Mouse (Mus musculus) R1 (cell line): ENCODE data around the gene Matn3.
A peak's percentile ranks its signal among the peaks of the same experiment; 100 is the strongest.

Source experiments
- DNase-seq: peaks from one replicate; pipeline ENCODE4 v3.0.0-alpha.2; 2018; ENCODE audit warnings: low read depth, low spot score

The Matn3 gene

DNA sequence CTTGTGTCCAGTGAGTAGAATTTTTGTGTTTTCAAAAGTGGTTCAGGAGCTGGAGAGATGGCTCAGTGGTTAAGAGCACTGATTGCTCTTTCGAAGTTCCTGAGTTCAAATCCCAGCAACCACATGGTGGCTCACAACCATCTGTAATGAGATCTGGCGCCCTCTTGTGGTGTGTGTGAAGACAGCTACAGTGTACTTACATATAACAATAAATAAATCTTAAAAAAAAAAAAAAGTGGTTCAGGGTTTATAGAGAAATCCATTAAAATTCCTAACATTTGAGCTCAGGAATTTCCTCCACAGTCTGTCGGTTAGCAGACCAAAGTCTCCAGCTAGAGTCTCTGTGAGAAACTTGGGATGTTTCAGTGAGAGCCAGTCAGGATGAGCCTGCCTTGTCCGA is 11.5 kb upstream of the Matn3 start:
- peak; percentile 36 for DNase-seq

GRCm38 (mm10) chr12:8939490-8939889 is 8.2 kb upstream of the Matn3 start:
- DNase-seq, result no peak

- DNase-seq, result peak; percentile 25
These were observed 7.4 kb upstream of the Matn3 start for GRCm38 (mm10) chr12:8940011-8941005.

- peak; percentile 67 for DNase-seq
These were observed 6.6 kb upstream of the Matn3 start for GRCm38 (mm10) chr12:8941131-8941615.

DNA sequence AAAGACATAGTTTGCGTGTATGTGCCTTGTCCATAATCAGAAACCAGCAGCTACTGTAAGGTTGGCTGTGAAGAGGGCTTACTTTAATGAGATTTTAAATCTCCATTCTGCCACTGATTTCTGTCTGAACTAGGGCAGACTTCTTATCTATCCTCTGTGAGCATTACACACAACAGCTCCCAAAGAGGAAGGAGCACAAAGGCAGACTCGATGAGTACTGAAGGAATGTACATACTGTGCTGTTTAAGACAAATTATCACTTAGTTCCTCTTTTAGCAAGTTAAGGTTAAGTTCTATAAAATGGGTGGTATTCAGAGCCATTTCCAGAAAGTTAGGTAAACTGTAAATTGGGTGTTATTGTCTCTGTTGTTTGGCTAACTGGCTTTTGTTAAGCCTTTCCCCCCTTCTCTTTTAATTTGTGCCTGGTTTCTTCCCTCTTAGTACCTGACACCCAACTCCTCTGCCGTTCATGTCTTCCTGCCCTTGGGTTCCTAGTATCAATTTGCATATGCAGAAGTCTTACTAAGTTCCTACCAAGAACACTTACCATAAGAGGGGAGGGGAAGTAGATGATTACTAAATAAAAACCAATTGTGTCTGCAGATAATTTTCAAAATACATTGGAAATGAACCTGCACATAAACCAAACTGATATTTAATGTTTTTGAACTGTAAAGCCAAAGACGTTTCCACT is 5.9 kb upstream of the Matn3 start:
- no peak for DNase-seq

DNA sequence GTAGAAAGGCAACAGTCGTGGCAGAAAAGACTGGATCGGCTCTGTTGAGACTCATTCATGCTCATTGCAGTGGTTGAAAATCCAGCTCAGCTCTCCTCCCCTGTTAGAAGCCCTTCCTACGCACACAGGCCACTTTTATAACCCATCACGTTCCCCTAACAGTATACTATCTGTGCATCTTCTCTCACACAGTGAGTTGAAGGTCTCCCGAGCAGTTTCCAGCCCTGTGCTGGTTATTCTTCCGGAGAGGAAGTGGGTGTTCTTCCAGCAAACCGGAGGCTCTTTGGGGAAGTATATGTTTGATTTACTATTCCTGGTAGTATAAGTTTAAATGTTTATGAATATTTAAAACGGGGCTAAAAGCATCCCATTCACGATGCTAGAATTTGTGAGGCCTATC is 566 bp upstream of the Matn3 start:
- no peak for DNase-seq

DNA sequence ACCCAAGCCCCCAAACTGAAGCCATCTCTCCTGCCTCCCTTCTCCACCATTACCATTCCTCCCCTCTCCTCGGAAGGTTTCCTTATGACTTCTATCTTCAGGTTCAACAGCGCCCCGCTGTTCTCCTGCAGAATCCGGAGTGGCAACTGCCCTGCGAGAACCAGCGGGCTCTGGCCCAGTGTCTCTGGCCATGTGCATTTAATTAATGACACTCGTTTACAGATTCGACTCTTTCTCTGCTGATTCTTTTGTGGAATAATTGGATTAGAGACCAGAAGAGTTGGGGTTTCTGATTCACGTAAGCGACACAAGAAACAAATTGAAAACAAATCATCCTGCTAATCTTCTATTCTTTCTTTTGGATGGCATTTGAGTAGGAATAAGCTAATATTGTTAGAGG is 5.4 kb downstream of the Matn3 start:
- DNase-seq, result no peak

GRCm38 (mm10) chr12:8954161-8954561 is 6.4 kb downstream of the Matn3 start:
- DNase-seq, result no peak

DNA sequence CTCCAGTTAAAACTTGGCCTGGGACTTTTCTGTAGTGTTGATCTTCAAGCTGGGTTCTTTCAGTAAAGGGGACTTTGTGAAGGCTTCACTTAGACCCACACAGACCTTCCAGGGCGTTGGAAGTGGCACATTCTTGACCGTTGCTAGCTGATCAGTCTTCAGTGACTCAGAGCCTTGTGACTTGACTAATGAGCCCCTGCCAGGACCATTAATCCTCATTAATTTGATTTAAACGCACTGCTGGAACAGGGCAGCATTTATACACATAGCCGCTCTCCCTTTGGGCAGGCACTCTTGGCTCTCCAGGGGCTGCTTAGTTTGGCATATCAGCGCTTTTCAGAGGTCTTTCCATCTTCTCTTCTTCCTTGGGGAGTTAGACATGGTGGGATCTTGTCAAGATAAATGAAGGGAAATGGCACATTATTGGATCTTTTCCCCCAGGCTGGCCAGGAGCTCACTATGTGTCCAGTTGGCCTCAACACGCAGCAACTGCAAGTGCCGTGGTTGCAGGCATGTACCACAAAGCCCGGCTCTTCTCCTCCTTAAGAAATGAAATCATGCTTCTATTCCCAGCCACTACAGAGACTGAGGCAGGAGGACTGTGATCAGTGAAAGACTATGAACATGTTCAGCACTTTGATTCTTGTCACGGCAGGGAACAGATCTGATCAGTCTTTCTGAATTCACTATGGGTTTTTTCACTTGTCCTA is 14.0 kb downstream of the Matn3 start:
- DNase-seq, result no peak

DNA sequence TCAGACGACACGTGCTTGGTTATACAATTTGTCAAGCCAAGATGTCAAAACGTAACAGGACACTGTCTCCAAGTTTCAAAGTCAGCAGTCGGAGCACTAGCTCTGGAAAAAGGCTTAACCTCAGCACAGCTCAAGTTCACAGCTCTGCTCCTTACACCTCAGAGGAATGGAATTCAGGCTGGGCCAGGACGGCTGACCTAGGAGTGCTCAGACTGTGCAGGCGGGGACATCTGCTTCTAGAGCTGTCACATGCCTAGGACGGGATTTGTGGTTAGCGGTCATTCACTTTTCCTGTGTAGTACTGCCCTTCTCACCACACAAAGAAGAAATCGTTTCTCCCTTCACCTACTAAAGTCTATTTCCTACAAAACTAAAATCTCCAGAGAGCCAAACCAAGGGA is 22.1 kb downstream of the Matn3 start:
- DNase-seq, result peak; percentile 60

DNA sequence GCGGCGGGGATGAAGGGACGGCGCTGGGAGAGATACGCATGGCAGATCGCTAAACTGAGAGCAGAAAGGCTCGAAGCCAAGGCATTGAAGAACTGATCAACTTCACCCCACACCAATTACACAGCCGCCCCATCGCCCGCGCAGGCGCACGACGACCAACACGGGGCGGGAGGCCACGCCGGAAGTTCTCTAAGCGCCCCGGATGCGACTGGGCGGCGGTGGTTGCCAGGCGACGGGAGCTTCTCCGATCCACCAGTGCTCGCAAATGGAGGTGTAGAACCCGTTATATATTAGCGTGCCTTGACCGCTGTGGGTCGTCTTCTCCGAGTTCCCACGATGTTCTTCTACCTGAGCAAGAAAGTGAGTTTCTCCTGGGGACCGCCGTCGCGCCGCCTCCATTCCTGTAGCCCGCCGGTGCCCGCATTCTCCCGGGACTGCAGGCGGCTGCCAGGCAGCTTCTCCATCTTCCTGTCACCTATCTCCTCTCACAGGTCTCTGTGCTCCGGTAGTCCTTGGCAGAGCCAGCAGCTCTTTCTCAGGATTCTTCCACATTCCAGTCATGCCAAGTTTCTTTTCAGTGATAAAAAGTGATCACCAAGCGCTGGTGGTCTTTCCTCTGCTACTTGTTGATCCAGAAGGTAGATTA is 26.2 kb downstream of the Matn3 start, which contains the start of gene Wdr35:
Gene Wdr35 (plus strand): TSS at position 73 of the 646 bp plus-strand sequence.
- DNase-seq, result peak; percentile 89

DNA sequence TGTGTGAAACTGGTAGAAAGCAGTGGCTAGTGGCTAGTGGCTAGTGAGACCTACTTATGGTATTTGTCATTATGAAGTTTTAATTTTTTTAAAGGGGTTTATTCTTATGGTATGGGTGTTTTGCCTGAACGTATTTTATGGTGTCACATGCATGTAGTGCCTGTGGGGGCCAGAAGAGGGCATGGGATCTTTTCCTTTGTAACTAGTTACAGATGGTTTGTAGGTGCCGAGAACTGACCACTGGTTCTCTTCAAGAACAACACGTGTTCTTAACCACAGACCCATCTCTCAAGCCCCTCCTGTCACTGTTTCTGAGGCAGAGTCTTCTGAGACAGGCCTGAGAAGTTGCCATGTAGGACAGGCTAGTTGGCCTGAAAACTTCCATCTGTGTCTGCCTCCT is 27.3 kb downstream of the Matn3 start:
- peak; percentile 59 for DNase-seq

- DNase-seq, result no peak
These were observed 45.5 kb downstream of the Matn3 start for GRCm38 (mm10) chr12:8993231-8993630.

- DNase-seq, result no peak
These were observed 50.6 kb downstream of the Matn3 start for GRCm38 (mm10) chr12:8998318-8998717.

DNA sequence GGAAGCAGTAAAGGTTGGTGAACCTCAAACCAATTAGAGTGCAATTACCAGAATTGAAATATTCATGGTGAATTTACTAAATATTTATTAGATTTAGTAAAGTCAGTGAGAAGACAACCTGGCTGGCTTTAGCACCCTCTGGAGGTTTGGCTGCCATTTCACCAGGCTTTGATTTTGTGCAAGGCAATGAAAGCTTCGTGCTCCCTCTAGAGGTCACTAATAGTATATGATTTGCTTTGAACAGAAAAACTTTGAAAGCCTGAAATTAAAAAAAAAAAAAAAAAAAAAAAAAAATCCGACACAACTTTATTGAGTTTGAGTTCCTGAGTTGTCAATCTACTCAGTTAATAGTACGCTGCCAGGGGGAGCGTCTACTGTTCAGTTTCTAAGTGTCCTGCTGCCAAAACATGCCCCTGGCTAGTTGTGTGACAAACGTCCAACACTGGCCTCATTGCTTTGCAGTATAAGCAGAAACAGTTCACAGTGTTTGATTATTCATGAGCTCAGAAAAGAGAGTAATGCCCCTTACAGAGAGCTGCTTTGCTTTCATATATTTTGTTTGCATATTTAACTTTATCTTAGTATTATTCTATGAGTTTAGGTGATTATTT is 54.4 kb downstream of the Matn3 start:
- peak; percentile 76 for DNase-seq

- DNase-seq, result no peak
These were observed 59.4 kb downstream of the Matn3 start for GRCm38 (mm10) chr12:9007146-9007545.

DNA sequence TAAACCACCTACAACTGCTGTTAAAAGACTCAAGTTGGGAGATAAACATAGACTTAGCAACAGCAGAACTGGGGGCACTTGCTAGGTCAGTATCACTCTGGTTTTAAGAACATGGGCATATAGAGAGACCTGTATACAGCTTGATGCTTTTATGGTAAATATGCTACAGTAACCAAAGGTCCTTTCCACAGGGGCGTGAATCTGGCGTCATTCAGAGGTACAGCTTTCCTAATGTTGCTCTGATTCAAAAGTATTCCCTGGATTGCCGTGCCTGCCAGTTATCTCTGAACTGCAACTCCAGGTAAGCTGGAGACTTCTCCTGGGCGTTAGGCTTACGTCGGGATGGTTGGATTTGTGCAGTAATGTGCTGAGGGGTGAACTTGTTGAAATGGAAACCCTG is 60.1 kb downstream of the Matn3 start:
- DNase-seq, result no peak

DNA sequence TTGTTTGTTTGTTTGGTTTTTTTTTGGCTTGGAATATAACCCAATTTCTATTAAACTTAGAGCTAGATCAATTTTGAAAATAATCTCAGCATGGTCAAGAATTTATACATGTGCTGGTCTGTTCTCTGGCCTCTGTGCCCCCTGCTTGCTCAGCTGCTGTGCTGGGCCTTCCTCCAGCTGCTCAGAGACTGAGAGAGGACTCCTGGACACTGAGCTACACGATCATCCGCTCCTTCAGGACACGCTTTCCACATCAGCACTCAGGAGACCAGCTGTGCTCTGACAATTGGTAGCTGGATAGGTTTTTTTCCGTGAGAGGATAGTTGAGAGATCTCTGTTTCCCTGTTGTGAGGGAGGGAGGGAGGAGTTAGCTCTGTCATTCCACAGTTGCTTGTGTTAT is 62.6 kb downstream of the Matn3 start:
- DNase-seq, result no peak

DNA sequence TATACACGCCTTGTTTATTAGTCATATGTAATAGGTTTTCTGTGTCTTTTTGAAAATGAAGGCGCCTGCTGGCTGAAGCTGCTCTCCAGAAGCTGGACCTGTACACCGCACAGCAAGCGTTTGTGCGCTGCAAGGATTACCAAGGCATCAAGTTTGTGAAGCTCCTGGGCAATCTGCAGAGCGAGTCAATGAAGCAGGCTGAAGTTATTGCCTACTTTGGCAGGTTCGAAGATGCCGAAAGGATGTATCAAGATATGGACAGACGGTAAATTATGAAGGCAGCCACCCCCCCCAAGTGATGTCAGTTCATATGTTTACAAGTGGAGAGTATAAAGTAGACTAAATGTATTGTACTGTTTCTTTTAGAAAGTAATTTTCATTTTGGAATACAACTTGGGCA is 68.6 kb downstream of the Matn3 start:
- DNase-seq, result no peak

GRCm38 (mm10) chr12:9020431-9020830 is 72.7 kb downstream of the Matn3 start:
- DNase-seq, result no peak

- DNase-seq, result no peak
These were observed 73.3 kb downstream of the Matn3 start for GRCm38 (mm10) chr12:9020986-9021385.
